Mouse (Mus musculus): Measurements from ENCODE around the gene Exoc3l. TPM values are rescaled to one million over a fixed set of nuclear protein-coding genes. Genes with fewer than 3 reads are reported as not detected.

Gene Exoc3l
- total RNA-seq, 2 experiments from 2014 or later: 3.9 to 9.1 TPM

Small RNAs within 50 kb of the gene (microRNA-seq; reads per million reads assigned to microRNA genes)
- gene Gm27320 (0 reads per million in 2 experiments), gene Mir328 (452 to 557 reads per million in 2 experiments)

Other genes with a start within 250 kb of the Exoc3l start
- not detected for gene Ces3a, start 247.5 kb downstream of the Exoc3l start, total RNA-seq (2021)
- not detected for gene Ces3b, start 212.3 kb downstream of the Exoc3l start, total RNA-seq (2021)
- not detected for gene Ces4a, start 164.3 kb downstream of the Exoc3l start, total RNA-seq (2021)
- 10 to 100 TPM; 39.8 to 46.9 TPM for gene Cbfb, start 125.4 kb downstream of the Exoc3l start, total RNA-seq (2021)
- gene D230025D16Rik, start 71.0 kb downstream of the Exoc3l start, total RNA-seq (2021): 10 to 100 TPM; 16.1 to 18.4 TPM
- 1 to 10 TPM; 8.6 to 9.9 TPM for gene B3gnt9, start 40.9 kb downstream of the Exoc3l start, total RNA-seq (2021)
- 1 to 10 TPM; 3.3 to 4.4 TPM for gene Tradd, start 31.5 kb downstream of the Exoc3l start, total RNA-seq (2021)
- gene Fbxl8, start 31.5 kb downstream of the Exoc3l start, total RNA-seq (2021): 1 to 10 TPM in 1 of 2 experiments, under 1 TPM in 1; 0.85 to 1.6 TPM
- gene Hsf4, start 26.3 kb downstream of the Exoc3l start, total RNA-seq (2021): under 1 TPM; 0.42 to 0.70 TPM
- gene Nol3, start 20.0 kb downstream of the Exoc3l start, total RNA-seq (2021): 10 to 100 TPM; 22.3 to 22.8 TPM
- 1 to 10 TPM; 2.3 to 3.1 TPM for gene 4931428F04Rik, start 6.2 kb downstream of the Exoc3l start, total RNA-seq (2021)
- 10 to 100 TPM; 18.7 to 22.3 TPM for gene E2f4, start 1.6 kb upstream of the Exoc3l start, total RNA-seq (2021)
- gene Elmo3, start 9.5 kb upstream of the Exoc3l start, total RNA-seq (2021): under 1 TPM; 0.77 to 0.80 TPM
- 1 to 10 TPM; 1.5 to 2.4 TPM for gene Lrrc29, start 30.2 kb upstream of the Exoc3l start, total RNA-seq (2021)
- gene Tmem208, start 30.3 kb upstream of the Exoc3l start, total RNA-seq (2021): 10 to 100 TPM; 23.6 to 27.1 TPM
- 10 to 100 TPM in 1 of 2 experiments, 1 to 10 TPM in 1; 8.9 to 14.7 TPM for gene Fhod1, start 51.9 kb upstream of the Exoc3l start, total RNA-seq (2021)
- 1 to 10 TPM; 1.4 to 2.4 TPM for gene Slc9a5, start 52.7 kb upstream of the Exoc3l start, total RNA-seq (2021)
- gene Plekhg4, start 77.2 kb upstream of the Exoc3l start, total RNA-seq (2021): under 1 TPM; 0.07 to 0.79 TPM
- gene Kctd19, start 117.4 kb upstream of the Exoc3l start, total RNA-seq (2021): under 1 TPM in 1 of 2 experiments, not detected in 1; 0.07 TPM
- 1 to 10 TPM in 1 of 2 experiments, under 1 TPM in 1; 0.93 to 1.1 TPM for gene Lrrc36, start 117.5 kb upstream of the Exoc3l start, total RNA-seq (2021)
- 100 to 1,000 TPM; 260 to 285 TPM for gene Tppp3, start 175.4 kb upstream of the Exoc3l start, total RNA-seq (2021)
- 10 to 100 TPM; 10.9 to 15.9 TPM for gene Zdhhc1, start 200.8 kb upstream of the Exoc3l start, total RNA-seq (2021)
- gene Hsd11b2, start 222.7 kb upstream of the Exoc3l start, total RNA-seq (2021): 1 to 10 TPM; 4.4 to 4.5 TPM

Data from gastrocnemius, postnatal 10 days (tissue).